Mouse (Mus musculus) cerebellum, adult 2 months (tissue): ENCODE measurements around the gene Rbl2. TPM values are rescaled to one million over a fixed set of nuclear protein-coding genes. Genes with fewer than 3 reads are reported as not detected.

Experiments
- DNase-seq, 2 experiments: peaks; one replicate each; pipeline ENCODE4 v3.0.0; 2021
- H3K27ac ChIP-seq: fragments of 200-500 bp; 2 replicates; pipeline ENCODE4 v1.5.1; 2012; ENCODE audit warnings: low read length, control low read depth, inconsistent platforms; ENCODE audit not compliant: insufficient read depth
- H3K27me3 ChIP-seq: fragments of 200-500 bp; 2 replicates; pipeline ENCODE4 v1.6.1; 2012; ENCODE audit warnings: inconsistent platforms, mild to moderate bottlenecking, low read length, moderate library complexity; ENCODE audit not compliant: control insufficient read depth, insufficient read depth
- H3K4me1 ChIP-seq: fragments of 200-500 bp; 2 replicates; pipeline ENCODE4 v1.6.1; 2011; ENCODE audit warnings: low read length; ENCODE audit not compliant: control insufficient read depth, insufficient read depth
- H3K4me3 ChIP-seq: fragments of 200-500 bp; replicated peaks from 2 replicates; pipeline ENCODE3; 2011; ENCODE audit warnings: mild to moderate bottlenecking, low read depth, low read length, control low read depth; ENCODE audit not compliant: insufficient read depth
- CTCF ChIP-seq: fragments of 200-500 bp; IDR thresholded peaks from 2 replicates; pipeline ENCODE4 v1.5.1; 2011; ENCODE audit warnings: low read depth, mild to moderate bottlenecking, control low read depth, low read length, moderate library complexity, borderline replicate concordance; ENCODE audit not compliant: insufficient read depth
- POLR2A ChIP-seq: fragments of 200-500 bp; IDR thresholded peaks from 2 replicates; pipeline ENCODE4 v1.6.1; 2011; ENCODE audit warnings: low read length, control low read depth, borderline replicate concordance; ENCODE audit not compliant: insufficient read depth
- WGBS: fragments of 180-500 bp; shearing (Covaris S2); methylation state at CpG from one replicate; pipeline ENCODE4 v1.1.7; 2018; 5-methylcytosine and 5-hydroxymethylcytosine counted together
- polyA plus RNA-seq: library from polyadenylated mRNA; depleted of rRNA; stranded (reverse); fragments of >200 nt; gene quantifications from 2 replicates; pipeline ENCODE4 v1.2.3, GENCODE M21; 2012; rRNA removed

Gene Rbl2
- polyA plus RNA-seq, 1 experiment, result 39.5 TPM

DNA sequence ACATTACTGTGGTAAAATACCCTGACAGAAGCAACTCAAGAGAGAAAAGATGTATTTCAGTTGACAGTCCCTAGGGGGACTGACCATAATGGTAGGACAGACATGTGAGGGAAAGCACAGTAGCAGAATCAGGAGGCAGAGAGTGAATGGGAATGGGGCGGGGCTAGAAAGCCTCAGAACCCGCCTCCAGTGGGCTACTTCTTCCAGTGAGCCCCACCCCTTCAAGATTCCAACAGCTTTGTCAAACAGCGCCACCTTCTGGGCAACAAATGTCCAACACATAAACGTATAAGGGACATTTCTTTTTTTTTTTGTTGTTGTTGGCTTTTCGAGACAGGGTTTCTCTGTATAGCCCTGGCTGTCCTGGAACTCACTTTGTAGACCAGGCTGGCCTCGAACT lies 84.7 kb downstream of the Rbl2 start:
- 52% methylated on average over 6 of the region's 6 CpGs for WGBS
- no peak for DNase-seq
- no peaks in the 10 kb centered on the region; the same call in 1 of the 2 replicates for H3K4me1 ChIP-seq

DNA sequence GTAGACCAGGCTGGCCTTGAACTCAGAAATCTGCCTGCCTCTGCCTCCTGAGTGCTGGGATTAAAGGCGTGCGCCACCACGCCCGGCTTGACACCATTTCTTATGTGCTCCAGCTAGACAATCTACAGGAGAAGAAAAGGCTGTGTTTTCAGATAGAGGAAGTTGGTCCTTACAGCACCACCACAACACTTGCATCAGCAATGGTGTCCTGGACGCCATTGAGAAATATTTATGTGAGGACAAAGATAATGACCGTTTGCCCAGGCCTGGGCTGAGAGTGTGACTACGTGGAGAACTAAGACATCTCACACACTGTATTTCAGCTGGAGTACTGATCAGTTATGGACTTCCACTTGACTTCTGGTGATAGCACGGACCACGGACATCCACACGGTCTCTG lies 88.8 kb downstream of the Rbl2 start:
- TF ChIP-seq CTCF, result no peak

More for the DNA sequence above, 84.7 kb downstream of the Rbl2 start:
- H3K4me3 ChIP-seq, result no peak overlapping the region
- TF ChIP-seq CTCF (no peak), POLR2A (no peak)
- H3K27me3 ChIP-seq, result no peaks in the 10 kb centered on the region
- H3K27ac ChIP-seq, result no peak overlapping the region

DNA sequence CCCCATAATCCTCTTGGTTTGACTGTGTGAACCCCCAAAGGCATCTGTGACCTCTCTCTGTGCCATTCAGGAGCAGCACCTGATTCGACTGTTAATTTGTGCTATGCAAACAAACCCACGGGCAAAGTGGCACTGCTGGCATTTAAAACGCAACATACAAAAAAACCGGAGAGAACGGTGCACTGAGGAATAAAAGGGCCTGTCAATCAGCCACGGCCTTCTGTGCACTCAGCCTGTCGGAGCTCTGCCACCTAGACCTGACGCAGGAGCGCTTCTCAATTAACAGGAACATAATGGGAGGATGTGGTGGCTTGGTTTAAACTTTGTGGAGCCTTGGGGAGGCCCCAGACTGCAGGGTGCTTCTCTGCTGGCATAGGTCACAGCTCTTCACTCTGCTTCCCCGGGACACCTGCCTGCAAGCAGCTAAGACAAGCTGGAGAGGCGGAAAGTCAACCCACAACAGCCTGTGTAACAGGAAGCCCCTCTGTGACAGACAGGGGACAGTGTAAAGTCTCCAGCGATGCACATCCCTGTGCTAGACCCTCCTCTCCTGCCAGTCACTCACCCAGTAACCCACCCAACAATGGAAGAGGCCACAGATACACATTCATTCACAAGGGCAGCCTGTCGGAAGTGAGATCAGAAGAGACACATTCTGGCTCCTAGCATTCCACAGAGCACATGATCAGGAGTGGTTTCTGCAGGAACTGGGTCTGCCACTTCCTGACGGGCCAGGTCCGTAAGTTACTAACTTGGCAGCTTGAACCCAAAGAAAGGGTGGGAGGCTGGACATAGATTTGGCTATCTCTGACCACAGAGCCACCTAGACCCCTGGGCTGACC lies 90.3 kb downstream of the Rbl2 start:
- Histone ChIP-seq H3K4me3 (no peak overlapping the region), H3K27me3 (no peaks in the 10 kb centered on the region), H3K4me1 (no peaks in the 10 kb centered on the region; the same call in 1 of the 2 replicates), H3K27ac (no peak overlapping the region)
- 34% methylated on average over 15 of the region's 15 CpGs for WGBS
- no peak for DNase-seq
- TF ChIP-seq POLR2A (no peak), CTCF (no peak)

More for the DNA sequence above, 88.8 kb downstream of the Rbl2 start:
- Histone ChIP-seq H3K4me3 (no peak overlapping the region), H3K4me1 (no peaks in the 10 kb centered on the region; the same call in 1 of the 2 replicates), H3K27ac (no peak overlapping the region), H3K27me3 (no peaks in the 10 kb centered on the region)
- 92% methylated on average over 10 of the region's 10 CpGs for WGBS
- DNase-seq, result no peak

DNA sequence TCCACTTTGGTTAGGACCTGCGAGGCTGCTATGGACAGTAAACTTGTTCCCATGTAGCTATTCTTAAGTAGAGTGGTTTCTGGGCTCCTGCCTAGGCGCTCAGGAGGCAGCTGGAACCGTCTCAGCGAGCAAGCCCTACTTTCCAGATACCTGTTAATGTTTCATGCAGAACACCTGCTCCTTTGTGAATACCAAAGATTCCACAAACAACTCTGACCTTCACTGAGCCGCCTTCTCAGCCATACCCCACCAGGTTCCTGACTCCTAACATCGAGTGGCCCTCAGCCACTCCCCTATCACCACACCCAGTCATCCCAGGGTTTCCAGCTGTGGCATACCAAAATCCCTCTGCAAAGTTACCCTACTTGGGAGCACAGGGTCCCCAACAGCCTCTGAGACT lies 100.3 kb downstream of the Rbl2 start:
- no peak overlapping the region for H3K4me3 ChIP-seq
- TF ChIP-seq POLR2A (no peak), CTCF (no peak)
- no peaks in the 10 kb centered on the region; the same call in 1 of the 2 replicates for H3K27me3 ChIP-seq
- 80% methylated on average over 6 of the region's 6 CpGs for whole genome bisulfite sequencing
- DNase-seq, result no peak
- no peak overlapping the region for H3K27ac ChIP-seq
- no peaks in the 10 kb centered on the region for H3K4me1 ChIP-seq

DNA sequence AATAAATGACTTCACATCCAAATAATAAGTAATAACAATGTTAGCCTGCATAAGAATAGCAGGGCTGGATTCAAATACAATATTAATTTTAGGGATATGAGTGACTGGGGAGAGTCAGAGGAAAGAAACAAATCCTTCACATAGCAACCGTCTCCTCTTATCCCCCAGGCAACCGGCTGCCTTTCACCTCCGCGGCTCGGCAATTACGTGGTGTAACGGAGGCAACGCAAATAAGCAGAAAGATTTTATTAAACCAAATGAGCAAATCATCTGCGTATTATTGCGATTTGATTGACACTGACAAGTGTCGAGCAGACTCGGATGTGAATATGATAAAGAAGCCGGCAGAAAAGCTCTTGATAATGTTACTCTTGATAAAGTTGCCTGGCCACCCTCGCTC lies 101.1 kb downstream of the Rbl2 start:
- no peak overlapping the region for H3K4me3 ChIP-seq
- H3K27ac ChIP-seq, result no peak overlapping the region
- H3K27me3 ChIP-seq, result no peaks in the 10 kb centered on the region; the same call in 1 of the 2 replicates
- no peaks in the 10 kb centered on the region for H3K4me1 ChIP-seq
- 19% methylated on average over 14 of the region's 14 CpGs for WGBS
- no peak for TF ChIP-seq CTCF
- no peak for TF ChIP-seq POLR2A
- no peak for DNase-seq

DNA sequence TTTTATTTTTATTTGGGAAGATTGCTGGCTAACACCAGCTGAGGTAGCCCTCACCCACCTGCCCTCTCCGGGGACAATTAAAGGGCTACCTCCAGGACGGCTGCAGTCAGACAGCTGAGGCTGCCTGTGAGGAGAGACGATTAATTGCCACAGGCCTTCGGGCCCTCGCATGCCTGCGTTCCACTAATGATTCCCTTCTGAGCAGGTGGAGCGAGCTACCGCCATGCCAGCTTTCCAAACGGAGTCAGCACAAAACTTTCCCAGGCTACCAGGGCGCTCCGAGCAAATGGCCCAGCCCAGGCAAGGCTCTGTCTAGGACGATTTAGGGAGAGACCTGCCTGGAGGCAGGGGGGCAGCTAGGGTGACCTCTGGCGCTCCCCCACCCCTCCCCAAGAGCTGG lies 101.7 kb downstream of the Rbl2 start:
- no peak for DNase-seq
- H3K27ac ChIP-seq, result no peak overlapping the region
- H3K27me3 ChIP-seq, result no peaks in the 10 kb centered on the region; the same call in 1 of the 2 replicates
- WGBS, result 47% methylated on average over 13 of the region's 13 CpGs
- H3K4me3 ChIP-seq, result no peak overlapping the region
- no peaks in the 10 kb centered on the region for H3K4me1 ChIP-seq
- no peak for TF ChIP-seq POLR2A
- TF ChIP-seq CTCF, result no peak

Other genes starting within 250 kb of the Rbl2 start
- 882 and 1,083 TPM in 2 replicates for gene Chd9, start 241.7 kb upstream of the Rbl2 start, polyA plus RNA-seq
- 133 and 151 TPM in 2 replicates for gene Aktip, start 129.9 kb downstream of the Rbl2 start, polyA plus RNA-seq
- gene Rpgrip1l, start 243.2 kb downstream of the Rbl2 start, polyA plus RNA-seq, result 6.3 and 7.0 TPM in 2 replicates
- 151 and 153 TPM in 2 replicates for gene Fto, start 243.5 kb downstream of the Rbl2 start, polyA plus RNA-seq